Mouse (Mus musculus): ENCODE results near the gene Kitl.

The Kitl gene

GRCm38 (mm10) chr10:100032566-100032965, 17.1 kb downstream of the Kitl start:
- Histone ChIP-seq H3K36me3 (ENCODE audit: insufficient read depth, low read length) (no peaks in the 10 kb centered on the region), H3K4me3 (replicated peaks; ENCODE audit: low read length) (no peak overlapping the region), H3K27me3 (ENCODE audit: insufficient read depth, low read length) (peaks cover 21% of the 10 kb centered on the region), H3K9me3 (ENCODE audit: low read length) (peaks cover 3% of the 10 kb centered on the region; the same call in 1 of the 2 replicates), H3K4me1 (replicated peaks; ENCODE audit: low read depth, low read length) (peaks cover 26% of the 10 kb centered on the region)
- TF ChIP-seq NANOG (IDR thresholded peaks at IDR 0.05; ENCODE audit: borderline replicate concordance, low read length) (no peak), POU5F1 (IDR thresholded peaks at IDR 0.05; ENCODE audit: borderline replicate concordance, low read length) (no peak), CTCF (conservative IDR thresholded peaks at IDR 0.05; ENCODE audit: low read length) (no peak)

DNA sequence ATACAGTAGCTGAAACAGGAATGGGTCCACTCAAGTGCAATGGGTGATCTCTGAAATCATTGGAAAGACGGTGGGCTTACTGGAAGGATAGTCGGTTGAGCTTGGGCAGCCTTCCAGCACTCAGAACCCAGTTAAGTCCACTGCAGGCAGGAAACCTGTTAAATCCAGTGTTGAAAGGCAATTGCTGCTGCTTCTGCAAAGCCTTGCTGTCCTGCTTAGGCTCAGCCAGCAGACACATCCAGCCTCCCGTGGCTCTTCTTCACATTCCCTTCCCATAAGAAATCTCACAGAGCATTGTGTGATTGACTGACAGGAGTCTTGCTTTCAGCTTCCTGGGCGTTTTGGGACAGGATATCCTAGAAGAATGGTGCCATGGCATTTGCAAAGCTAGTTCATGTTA, 20.6 kb downstream of the Kitl start:
- H3K27me3 ChIP-seq (ENCODE audit: insufficient read depth, low read length): peaks cover 14% of the 10 kb centered on the region
- H3K4me3 ChIP-seq (replicated peaks; ENCODE audit: low read length): no peak overlapping the region
- H3K36me3 ChIP-seq (ENCODE audit: insufficient read depth, low read length): no peaks in the 10 kb centered on the region
- H3K4me1 ChIP-seq (replicated peaks; ENCODE audit: low read depth, low read length): peaks cover 48% of the 10 kb centered on the region
- H3K9me3 ChIP-seq (ENCODE audit: low read length): peaks cover 3% of the 10 kb centered on the region; the same call in 1 of the 2 replicates
- TF ChIP-seq NANOG (IDR thresholded peaks at IDR 0.05; ENCODE audit: borderline replicate concordance, low read length) (no peak), POU5F1 (IDR thresholded peaks at IDR 0.05; ENCODE audit: borderline replicate concordance, low read length) (no peak), CTCF (conservative IDR thresholded peaks at IDR 0.05; ENCODE audit: low read length) (no peak)

DNA sequence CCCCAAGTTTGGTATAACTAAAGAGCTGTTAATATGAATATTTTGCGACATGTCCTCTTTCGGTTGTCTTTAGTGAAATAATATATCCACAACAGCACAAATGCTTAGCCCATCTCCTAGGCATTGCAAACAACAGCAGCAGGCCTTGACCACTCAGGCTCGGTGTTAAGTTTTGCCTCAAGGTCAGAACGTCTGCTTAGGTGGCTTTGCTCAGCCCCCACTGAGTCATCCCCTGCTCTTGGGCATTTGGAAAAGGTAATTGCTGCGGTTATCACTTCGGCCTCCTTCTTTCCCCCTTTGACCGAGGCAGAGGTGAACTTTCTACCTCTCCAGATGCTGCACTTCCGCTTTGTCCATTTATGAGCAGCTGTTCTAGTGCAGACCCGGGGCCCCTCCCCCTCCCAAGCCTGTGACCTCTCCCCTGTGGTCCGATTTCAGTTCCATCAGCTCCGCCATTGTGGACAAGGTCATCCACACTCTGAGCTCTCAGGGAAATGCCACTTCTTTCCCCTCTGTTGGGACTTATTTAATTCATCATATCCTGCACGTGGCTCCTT, 23.0 kb downstream of the Kitl start:
- peaks cover 8% of the 10 kb centered on the region; the same call in 1 of the 2 replicates for H3K27me3 ChIP-seq (ENCODE audit: insufficient read depth, low read length)
- H3K9me3 ChIP-seq (ENCODE audit: low read length): peaks cover 3% of the 10 kb centered on the region; the same call in 1 of the 2 replicates
- H3K4me1 ChIP-seq (replicated peaks; ENCODE audit: low read depth, low read length): peaks cover 45% of the 10 kb centered on the region
- TF ChIP-seq CTCF (conservative IDR thresholded peaks at IDR 0.05; ENCODE audit: low read length): no peak
- TF ChIP-seq NANOG (IDR thresholded peaks at IDR 0.05; ENCODE audit: borderline replicate concordance, low read length): 0 out of 2 replicates have a peak, but pooled peaks have one; percentile 15
- no peak for TF ChIP-seq POU5F1 (IDR thresholded peaks at IDR 0.05; ENCODE audit: borderline replicate concordance, low read length)
- no peaks in the 10 kb centered on the region for H3K36me3 ChIP-seq (ENCODE audit: insufficient read depth, low read length)
- peak overlapping the region; percentile 37 for H3K4me3 ChIP-seq (replicated peaks; ENCODE audit: low read length)

GRCm38 (mm10) chr10:100038994-100039393, 23.6 kb downstream of the Kitl start:
- Histone ChIP-seq H3K4me1 (replicated peaks; ENCODE audit: low read depth, low read length) (peaks cover 45% of the 10 kb centered on the region), H3K9me3 (ENCODE audit: low read length) (peaks cover under 1% of the 10 kb centered on the region; the same call in 1 of the 2 replicates)
- no peak for TF ChIP-seq POU5F1 (IDR thresholded peaks at IDR 0.05; ENCODE audit: borderline replicate concordance, low read length)
- no peak for TF ChIP-seq NANOG (IDR thresholded peaks at IDR 0.05; ENCODE audit: borderline replicate concordance, low read length)
- no peak for TF ChIP-seq CTCF (conservative IDR thresholded peaks at IDR 0.05; ENCODE audit: low read length)

DNA sequence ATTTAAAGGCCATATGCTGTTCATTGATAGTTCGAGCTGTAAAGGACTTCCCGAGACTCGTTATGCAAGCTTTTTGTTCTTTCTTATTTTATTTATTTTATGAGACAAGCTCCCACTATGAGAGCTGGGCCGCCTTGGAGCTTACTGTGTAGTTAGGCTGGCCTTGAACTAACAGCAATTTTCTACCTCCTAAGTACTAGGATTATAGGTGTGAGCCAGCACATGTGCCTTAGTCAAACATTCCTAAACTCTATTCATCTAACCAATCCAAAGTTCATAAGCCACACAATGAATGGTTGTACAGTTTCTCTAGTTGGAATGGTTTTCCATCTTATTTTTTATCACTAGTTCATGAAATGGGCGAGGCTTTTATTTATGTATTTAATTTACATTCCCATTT, 28.3 kb downstream of the Kitl start:
- Histone ChIP-seq H3K4me1 (replicated peaks; ENCODE audit: low read depth, low read length) (peaks cover 26% of the 10 kb centered on the region), H3K4me3 (replicated peaks; ENCODE audit: low read length) (no peak overlapping the region), H3K36me3 (ENCODE audit: insufficient read depth, low read length) (no peaks in the 10 kb centered on the region), H3K27me3 (ENCODE audit: insufficient read depth, low read length) (no peaks in the 10 kb centered on the region), H3K9me3 (ENCODE audit: low read length) (no peaks in the 10 kb centered on the region)
- TF ChIP-seq CTCF (conservative IDR thresholded peaks at IDR 0.05; ENCODE audit: low read length): no peak
- TF ChIP-seq NANOG (IDR thresholded peaks at IDR 0.05; ENCODE audit: borderline replicate concordance, low read length): no peak
- TF ChIP-seq POU5F1 (IDR thresholded peaks at IDR 0.05; ENCODE audit: borderline replicate concordance, low read length): no peak

More at GRCm38 (mm10) chr10:100038994-100039393, 23.6 kb downstream of the Kitl start:
- H3K36me3 ChIP-seq (ENCODE audit: insufficient read depth, low read length): no peaks in the 10 kb centered on the region
- peaks cover 8% of the 10 kb centered on the region; the same call in 1 of the 2 replicates for H3K27me3 ChIP-seq (ENCODE audit: insufficient read depth, low read length)
- peak overlapping the region; percentile 37 for H3K4me3 ChIP-seq (replicated peaks; ENCODE audit: low read length)

- Histone ChIP-seq H3K9me3 (ENCODE audit: low read length) (no peaks in the 10 kb centered on the region), H3K27me3 (ENCODE audit: insufficient read depth, low read length) (no peaks in the 10 kb centered on the region), H3K4me1 (replicated peaks; ENCODE audit: low read depth, low read length) (peaks cover 22% of the 10 kb centered on the region), H3K36me3 (ENCODE audit: insufficient read depth, low read length) (no peaks in the 10 kb centered on the region), H3K4me3 (replicated peaks; ENCODE audit: low read length) (no peak overlapping the region)
- TF ChIP-seq CTCF (conservative IDR thresholded peaks at IDR 0.05; ENCODE audit: low read length) (no peak), POU5F1 (IDR thresholded peaks at IDR 0.05; ENCODE audit: borderline replicate concordance, low read length) (no peak), NANOG (IDR thresholded peaks at IDR 0.05; ENCODE audit: borderline replicate concordance, low read length) (no peak)
These were observed 28.7 kb downstream of the Kitl start for GRCm38 (mm10) chr10:100044153-100044552.

- no peaks in the 10 kb centered on the region for H3K27me3 ChIP-seq (ENCODE audit: insufficient read depth, low read length)
- H3K9me3 ChIP-seq (ENCODE audit: low read length): no peaks in the 10 kb centered on the region
- TF ChIP-seq NANOG (IDR thresholded peaks at IDR 0.05; ENCODE audit: borderline replicate concordance, low read length): no peak
- TF ChIP-seq POU5F1 (IDR thresholded peaks at IDR 0.05; ENCODE audit: borderline replicate concordance, low read length): no peak
- TF ChIP-seq CTCF (conservative IDR thresholded peaks at IDR 0.05; ENCODE audit: low read length): no peak
- no peaks in the 10 kb centered on the region for H3K4me1 ChIP-seq (replicated peaks; ENCODE audit: low read depth, low read length)
- H3K4me3 ChIP-seq (replicated peaks; ENCODE audit: low read length): no peak overlapping the region
- no peaks in the 10 kb centered on the region for H3K36me3 ChIP-seq (ENCODE audit: insufficient read depth, low read length)
These were observed 35.8 kb downstream of the Kitl start for GRCm38 (mm10) chr10:100051146-100051783.

GRCm38 (mm10) chr10:100052404-100052803, 37.0 kb downstream of the Kitl start:
- H3K27me3 ChIP-seq (ENCODE audit: insufficient read depth, low read length): no peaks in the 10 kb centered on the region
- no peaks in the 10 kb centered on the region for H3K9me3 ChIP-seq (ENCODE audit: low read length)
- TF ChIP-seq CTCF (conservative IDR thresholded peaks at IDR 0.05; ENCODE audit: low read length) (no peak), NANOG (IDR thresholded peaks at IDR 0.05; ENCODE audit: borderline replicate concordance, low read length) (no peak), POU5F1 (IDR thresholded peaks at IDR 0.05; ENCODE audit: borderline replicate concordance, low read length) (no peak)
- H3K36me3 ChIP-seq (ENCODE audit: insufficient read depth, low read length): no peaks in the 10 kb centered on the region
- no peaks in the 10 kb centered on the region for H3K4me1 ChIP-seq (replicated peaks; ENCODE audit: low read depth, low read length)
- H3K4me3 ChIP-seq (replicated peaks; ENCODE audit: low read length): no peak overlapping the region
